Mouse (Mus musculus): ENCODE data around the gene 1700012B09Rik. TPM values are rescaled to one million over a fixed set of nuclear protein-coding genes. Genes with fewer than 3 reads are reported as not detected.

The 1700012B09Rik gene
- polyA plus RNA-seq, 1 experiment, result 3.7 TPM

- DNase-seq (ENCODE audit: extremely low spot score in 1 of 2, low spot score in 1 of 2), result no peak
These were observed 31.2 kb downstream of the 1700012B09Rik start for GRCm38 (mm10) chr9:14739498-14740150.

DNA sequence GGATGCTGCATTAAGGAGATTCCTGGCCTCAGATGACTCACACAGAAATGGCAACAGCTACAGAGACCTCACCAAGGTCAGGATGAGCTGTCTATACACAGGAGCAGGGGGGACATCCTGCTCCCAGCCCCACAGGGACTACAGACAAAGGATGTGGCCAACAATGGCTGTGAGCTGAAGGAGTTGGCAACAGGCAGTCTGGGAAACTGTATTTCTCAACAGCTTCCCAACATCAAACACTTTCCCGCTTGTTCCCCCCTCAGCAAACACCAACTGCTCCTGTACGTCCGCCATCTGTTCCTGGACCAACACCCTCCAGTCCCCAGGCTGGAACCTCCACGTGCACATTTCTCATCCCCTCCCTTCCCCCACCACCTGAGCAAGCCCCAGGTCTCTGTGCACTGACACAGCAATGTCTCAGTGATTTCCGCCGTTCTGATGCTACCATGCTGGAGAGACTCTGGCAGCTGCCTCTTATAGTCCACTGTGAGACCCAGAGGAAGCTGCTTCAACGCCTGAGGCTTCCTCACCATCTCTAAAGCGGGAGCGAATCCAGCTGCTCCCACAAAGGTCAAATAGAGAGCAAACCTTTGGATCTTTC is 39.8 kb downstream of the 1700012B09Rik start:
- DNase-seq (ENCODE audit: extremely low spot score in 1 of 2, low spot score in 1 of 2), result no peak

DNA sequence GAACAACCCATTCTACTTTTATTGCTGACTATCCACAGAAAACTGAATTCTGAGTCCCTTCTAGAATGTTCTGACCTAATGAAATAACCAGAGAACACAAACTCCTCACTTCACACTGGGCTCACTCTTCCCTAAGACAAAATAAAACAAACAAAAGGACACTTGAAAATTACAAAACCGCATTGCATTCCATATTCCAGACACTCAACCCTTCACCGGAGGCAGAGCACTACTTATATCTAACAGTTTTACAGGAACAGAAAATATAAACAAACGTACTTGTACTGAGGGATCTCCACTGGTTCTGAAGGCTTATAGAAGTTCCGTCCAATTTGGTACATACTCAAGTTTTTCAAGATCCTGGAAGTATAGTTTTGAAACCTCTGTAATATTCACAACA is 42.5 kb downstream of the 1700012B09Rik start:
- no peak for DNase-seq (ENCODE audit: extremely low spot score in 1 of 2, low spot score in 1 of 2)

DNA sequence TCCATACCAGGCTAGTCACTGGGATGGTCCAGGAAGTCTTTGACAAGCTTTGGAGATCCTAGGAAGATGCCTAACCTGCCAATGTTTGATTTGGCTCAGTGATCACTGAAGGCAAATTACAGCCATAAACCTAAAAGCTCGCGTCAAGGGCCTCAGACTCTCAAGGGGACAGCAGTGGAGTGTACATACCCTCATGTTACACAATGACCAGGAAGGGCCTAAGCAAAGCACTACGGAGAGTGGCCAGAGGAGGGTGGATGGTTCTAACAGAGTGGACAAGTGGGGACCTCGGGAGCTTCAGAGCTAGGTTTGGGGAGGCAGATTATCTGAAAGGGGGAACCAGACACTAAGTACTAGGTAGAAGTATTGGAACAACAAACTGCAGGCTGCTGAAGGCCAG is 44.2 kb downstream of the 1700012B09Rik start:
- DNase-seq (ENCODE audit: extremely low spot score in 1 of 2, low spot score in 1 of 2), result no peak

GRCm38 (mm10) chr9:14726005-14726404 is 44.8 kb downstream of the 1700012B09Rik start:
- no peak for DNase-seq (ENCODE audit: extremely low spot score in 1 of 2, low spot score in 1 of 2)

- DNase-seq (ENCODE audit: extremely low spot score in 1 of 2, low spot score in 1 of 2), result no peak
These were observed 45.9 kb downstream of the 1700012B09Rik start for GRCm38 (mm10) chr9:14724755-14725420.

DNA sequence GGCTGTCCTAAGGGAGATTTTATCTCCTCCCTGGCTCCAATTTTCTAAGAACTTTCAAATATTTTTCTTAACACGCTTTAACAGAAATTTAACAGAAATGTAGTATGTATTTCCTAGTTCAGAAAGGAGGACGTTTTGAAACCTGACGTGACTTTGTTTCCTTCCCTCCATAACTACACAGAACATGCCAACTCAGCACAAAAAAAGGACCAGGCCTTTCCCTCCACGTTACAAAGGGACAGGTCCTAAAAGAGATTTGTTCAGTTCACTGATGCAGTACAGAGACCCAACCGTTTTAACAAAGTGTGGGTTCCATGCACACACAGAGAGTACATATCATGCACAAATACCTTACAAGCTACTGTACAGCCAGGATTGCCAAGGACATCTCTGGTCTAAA is 49.2 kb downstream of the 1700012B09Rik start:
- DNase-seq (ENCODE audit: extremely low spot score in 1 of 2, low spot score in 1 of 2), result no peak

DNA sequence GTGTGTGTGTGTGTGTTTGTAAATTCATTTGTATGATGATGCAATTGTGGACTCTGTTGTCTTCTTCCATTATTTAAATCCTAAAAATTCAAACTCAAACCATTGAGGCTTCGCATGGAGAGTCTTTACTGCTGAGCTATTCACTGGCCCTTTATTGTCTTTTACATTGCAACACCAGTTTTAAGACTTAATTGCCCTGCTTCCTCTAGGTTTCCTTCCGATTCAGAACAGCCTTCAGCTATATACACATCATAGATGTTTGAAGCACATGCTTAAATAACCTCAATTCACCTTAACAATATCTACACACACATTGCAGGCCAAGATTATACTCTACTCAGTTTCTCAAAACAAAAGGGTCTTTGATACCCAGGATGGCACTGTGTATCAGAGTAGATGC is 50.4 kb downstream of the 1700012B09Rik start:
- no peak for DNase-seq (ENCODE audit: extremely low spot score in 1 of 2, low spot score in 1 of 2)

GRCm38 (mm10) chr9:14718332-14718691 is 52.5 kb downstream of the 1700012B09Rik start:
- DNase-seq (ENCODE audit: extremely low spot score in 1 of 2, low spot score in 1 of 2), result no peak

DNA sequence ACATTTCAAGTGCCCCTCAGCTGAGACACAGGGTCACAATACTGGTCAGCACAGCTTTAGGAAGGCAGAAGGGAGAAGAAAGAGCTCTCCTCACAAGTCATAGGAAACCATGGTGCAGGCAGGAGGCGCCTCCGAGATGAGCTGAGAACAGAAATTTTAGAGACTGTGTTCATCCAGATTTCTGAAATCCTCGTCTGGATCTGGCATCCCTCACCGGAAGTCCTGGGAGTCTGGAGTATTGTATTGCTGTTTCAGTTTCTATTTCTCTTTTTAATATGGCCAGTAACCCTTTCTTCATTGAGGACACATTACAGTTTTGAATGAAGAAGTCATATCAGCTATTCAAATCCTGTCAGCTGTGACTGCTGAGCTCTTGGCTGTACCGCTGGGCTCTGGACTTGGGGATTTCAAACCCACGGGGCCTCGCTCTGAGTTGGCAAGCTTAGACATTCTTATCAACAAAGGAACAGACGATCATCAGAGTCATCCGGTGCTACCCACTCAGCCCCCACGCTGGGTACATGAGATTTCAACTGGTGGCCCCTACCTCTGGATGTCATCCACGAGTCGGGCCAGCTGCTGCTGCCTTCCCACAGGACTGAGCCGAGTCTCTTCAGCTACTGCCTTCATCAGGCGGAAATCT is 53.0 kb downstream of the 1700012B09Rik start:
- DNase-seq (ENCODE audit: extremely low spot score in 1 of 2, low spot score in 1 of 2), result no peak

DNA sequence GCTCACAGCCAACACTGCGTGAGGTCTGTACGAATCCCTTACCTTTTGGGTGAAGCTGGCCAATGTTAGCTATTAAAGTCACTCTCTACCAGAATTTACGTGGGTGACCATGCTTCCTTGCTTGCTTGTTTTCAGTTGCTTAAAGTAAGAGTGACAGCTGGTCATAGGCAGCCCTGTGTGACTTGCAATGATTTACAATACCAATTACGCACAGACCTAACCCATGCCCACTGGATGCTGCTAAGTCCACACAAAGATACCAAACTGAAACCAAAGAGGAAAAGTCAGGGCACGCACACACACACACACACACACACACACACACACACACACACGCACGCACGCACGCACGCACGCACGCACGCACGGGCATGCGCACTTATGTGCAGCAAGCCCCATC is 55.6 kb downstream of the 1700012B09Rik start:
- no peak for DNase-seq (ENCODE audit: extremely low spot score in 1 of 2, low spot score in 1 of 2)

- no peak for DNase-seq (ENCODE audit: extremely low spot score in 1 of 2, low spot score in 1 of 2)
These were observed 59.9 kb downstream of the 1700012B09Rik start for GRCm38 (mm10) chr9:14710910-14711309.

Other genes with a start within 250 kb of the 1700012B09Rik start
- gene Amotl1, start 126.0 kb downstream of the 1700012B09Rik start, polyA plus RNA-seq (2012; rRNA removed), result 13.7 and 15.1 TPM in 2 replicates
- 0.15 and 0.16 TPM in 2 replicates for gene Piwil4, start 30.3 kb downstream of the 1700012B09Rik start, polyA plus RNA-seq (2012; rRNA removed)
- 0.08 and 0.14 TPM in 2 replicates for gene Fut4, start 18.6 kb downstream of the 1700012B09Rik start, polyA plus RNA-seq (2012; rRNA removed)
- 5.7 and 6.2 TPM in 2 replicates for gene Mre11a, start 13.6 kb upstream of the 1700012B09Rik start, polyA plus RNA-seq (2012; rRNA removed)
- gene Ankrd49, start 13.8 kb upstream of the 1700012B09Rik start, polyA plus RNA-seq (2012; rRNA removed), result 12.0 and 12.3 TPM in 2 replicates
- gene Gpr83, start 89.2 kb upstream of the 1700012B09Rik start, polyA plus RNA-seq (2012; rRNA removed), result 14.6 and 17.6 TPM in 2 replicates
- gene Izumo1r, start 132.9 kb upstream of the 1700012B09Rik start, polyA plus RNA-seq (2012; rRNA removed), result not detected in 2 replicates